Mouse (Mus musculus) lung, adult 2 months (tissue): ENCODE results near the gene Tbl1xr1.

Experiments
- CTCF ChIP-seq: fragments of 200-500 bp; IDR thresholded peaks from 2 replicates; pipeline ENCODE4 v1.5.1; 2011; ENCODE audit warnings: mild to moderate bottlenecking, low read length, control low read depth; ENCODE audit not compliant: insufficient read depth
- POLR2A ChIP-seq: fragments of 200-500 bp; IDR thresholded peaks from 2 replicates; pipeline ENCODE4 v1.6.1; 2011; ENCODE audit warnings: low read depth, mild to moderate bottlenecking, control low read depth, low read length, borderline replicate concordance; ENCODE audit errors: extremely low read depth

- no peak for TF ChIP-seq CTCF
- TF ChIP-seq POLR2A, result no peak
Measured at GRCm38 (mm10) chr3:22056664-22057328, 19.7 kb upstream of the Tbl1xr1 start.
